Mouse (Mus musculus): Measurements from ENCODE around the gene Atxn7l2.

DNA sequence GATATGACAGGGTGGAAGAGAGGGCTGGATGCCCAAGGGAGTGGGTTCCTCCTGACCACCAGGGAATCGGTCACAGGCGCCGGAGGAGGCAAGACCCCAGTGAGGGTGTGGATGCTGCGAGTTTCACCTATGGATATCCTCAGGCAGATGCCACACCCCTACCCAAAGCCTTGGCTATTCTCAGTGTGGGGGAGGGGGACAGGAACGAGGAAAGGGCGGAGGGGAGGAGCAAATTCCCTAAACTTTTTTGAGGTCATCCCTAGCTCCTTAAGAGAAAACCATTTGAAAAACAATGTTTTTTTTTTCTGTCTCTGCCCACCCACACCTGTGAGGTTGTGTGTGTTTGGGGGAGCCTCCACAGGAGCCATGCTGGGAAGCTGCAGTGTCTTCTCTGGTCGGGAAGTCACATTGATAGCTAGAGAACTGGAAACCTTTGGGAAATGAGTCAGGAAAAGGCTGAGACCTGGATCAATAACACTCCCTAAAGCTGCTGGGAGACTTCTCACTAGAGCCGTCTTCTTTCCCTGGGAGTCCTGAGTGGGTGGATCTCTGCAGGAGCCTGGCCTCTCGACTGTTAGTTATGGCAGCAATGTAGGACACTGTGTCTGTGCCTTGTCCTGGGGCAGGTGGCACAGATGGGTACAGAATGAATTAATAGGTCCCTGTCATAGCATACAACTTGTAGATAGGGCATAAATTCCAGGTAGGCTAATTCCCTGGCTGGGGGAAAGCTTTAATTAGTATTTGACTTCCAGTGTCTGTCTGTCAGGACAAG is 21.8 kb downstream of the Atxn7l2 start:
- TF ChIP-seq CTCF (IDR thresholded peaks at IDR 0.05; ENCODE audit: low read depth, low read length) (no peak), POLR2A (IDR thresholded peaks at IDR 0.05; ENCODE audit: extremely low read depth, insufficient read depth, low read length) (no peak)
